Mouse (Mus musculus): Measurements from ENCODE around the gene Egr2. TPM values are rescaled to one million over a fixed set of nuclear protein-coding genes. Genes with fewer than 3 reads are reported as not detected.

Gene Egr2
- polyA plus RNA-seq, 1 experiment: 3.1 TPM

- no peaks in the 10 kb centered on the region for H3K27me3 ChIP-seq (ENCODE audit: control insufficient read depth, insufficient read depth, insufficient read length)
- TF ChIP-seq MYOG (IDR thresholded peaks at IDR 0.05; ENCODE audit: control insufficient read depth in 1 of 3, insufficient read depth in 1 of 3, insufficient read length in 2 of 3, low read depth in 2 of 3): no peak
- no peak for TF ChIP-seq REST (IDR thresholded peaks at IDR 0.05; ENCODE audit: insufficient read depth, insufficient read length)
- TF ChIP-seq TCF12 (IDR thresholded peaks at IDR 0.05; ENCODE audit: insufficient read depth, poor library complexity, severe bottlenecking): no peak
- no peak for TF ChIP-seq POLR2AphosphoS2 (IDR thresholded peaks at IDR 0.05; ENCODE audit: insufficient read length, low read depth)
- no peak for TF ChIP-seq E2F4 (IDR thresholded peaks at IDR 0.05; ENCODE audit: insufficient read depth)
- TF ChIP-seq TCF3 (IDR thresholded peaks at IDR 0.05; ENCODE audit: insufficient read length, low read depth): no peak
- TF ChIP-seq CEBPB (IDR thresholded peaks at IDR 0.05; ENCODE audit: insufficient read depth, poor library complexity, severe bottlenecking): no peak
- no peak for TF ChIP-seq MAX (IDR thresholded peaks at IDR 0.05; ENCODE audit: low read depth)
- no peak for TF ChIP-seq SRF (IDR thresholded peaks at IDR 0.05; ENCODE audit: control insufficient read depth, insufficient read length, low read depth)
- no peak for TF ChIP-seq USF1 (IDR thresholded peaks at IDR 0.05; ENCODE audit: low read depth)
- no peak for TF ChIP-seq MYOD1 (IDR thresholded peaks at IDR 0.05; ENCODE audit: control insufficient read depth in 1 of 3, insufficient read length in 2 of 3, low read depth in 2 of 3)
- TF ChIP-seq POLR2A (IDR thresholded peaks at IDR 0.05; ENCODE audit: insufficient read length, low read depth): no peak
- no peaks in the 10 kb centered on the region for H3K36me3 ChIP-seq (ENCODE audit: control insufficient read depth, insufficient read depth)
- no peak overlapping the region for H3ac ChIP-seq (ENCODE audit: control insufficient read depth, insufficient read length)
- H3K4me2 ChIP-seq (ENCODE audit: low read depth): no peak overlapping the region
- no peaks in the 10 kb centered on the region for H3K79me2 ChIP-seq (ENCODE audit: control insufficient read depth, insufficient read depth)
- no peak overlapping the region for H3K4me3 ChIP-seq
Measured at GRCm38 (mm10) chr10:67585873-67586610, 50.8 kb downstream of the Egr2 start.

Other genes with a start within 250 kb of the Egr2 start
- 18.3 TPM for gene Ado, start 13.5 kb downstream of the Egr2 start, polyA plus RNA-seq (2012; fragmentation: generic; extraction: Trizol)

Measured in myocyte (in vitro differentiated cells).